Mouse (Mus musculus): ENCODE measurements at regions not wholly inside any gene's neighbourhood (a gene's known extent, or its start where the extent isn't known, plus 50 kb on each side); places are given as distances from the start of the nearest gene placed in this dataset.

- intact Hi-C loops (cut with DNase I), result no loop called here
- DNase-seq, result no peak
Observed at GRCm38 (mm10) chr11:48442534-48443254, 357.4 kb upstream of the Rack1 start.

GRCm38 (mm10) chr11:48436712-48437111 is 363.4 kb upstream of the Rack1 start:
- intact Hi-C loops (cut with DNase I), result no loop called here
- no peak for DNase-seq

GRCm38 (mm10) chr11:48431316-48431715 is 368.8 kb upstream of the Rack1 start:
- DNase-seq, result no peak
- intact Hi-C loops (cut with DNase I), result no loop called here

- DNase-seq, result no peak
- intact Hi-C loops (cut with DNase I), result no loop called here
Observed at GRCm38 (mm10) chr11:48427423-48427822, 372.7 kb upstream of the Rack1 start.

- no peak for DNase-seq
- intact Hi-C loops (cut with DNase I), result no loop called here
Observed at GRCm38 (mm10) chr11:48426446-48426845, 373.7 kb upstream of the Rack1 start.

GRCm38 (mm10) chr11:48418066-48418756 is 381.9 kb upstream of the Rack1 start:
- no peak for DNase-seq

GRCm38 (mm10) chr11:48417615-48418014 is 382.5 kb upstream of the Rack1 start:
- intact Hi-C loops (cut with DNase I), result no loop called here
- DNase-seq, result no peak

More at GRCm38 (mm10) chr11:48418066-48418756, 381.9 kb upstream of the Rack1 start:
- intact Hi-C loops (cut with DNase I), result no loop called here

GRCm38 (mm10) chr11:48398032-48398431 is 402.1 kb upstream of the Rack1 start:
- intact Hi-C loops (cut with DNase I), result no loop called here
- no peak for DNase-seq

GRCm38 (mm10) chr11:48381489-48381888 is 392.7 kb upstream of the Sgcd start:
- intact Hi-C loops (cut with DNase I), result no loop called here
- no peak for DNase-seq

GRCm38 (mm10) chr11:48378044-48378443 is 389.3 kb upstream of the Sgcd start:
- intact Hi-C loops (cut with DNase I), result no loop called here
- no peak for DNase-seq

- no peak for DNase-seq
- intact Hi-C loops (cut with DNase I), result no loop called here
Observed at GRCm38 (mm10) chr11:48377269-48377668, 388.5 kb upstream of the Sgcd start.

GRCm38 (mm10) chr11:48351349-48352023 is 362.7 kb upstream of the Sgcd start:
- DNase-seq, result no peak
- intact Hi-C loops (cut with DNase I), result no loop called here

GRCm38 (mm10) chr11:48314500-48314899 is 325.7 kb upstream of the Sgcd start:
- no peak for DNase-seq
- intact Hi-C loops (cut with DNase I), result no loop called here

- intact Hi-C loops (cut with DNase I), result no loop called here
- DNase-seq, result no peak
Observed at GRCm38 (mm10) chr11:48295370-48295769, 306.6 kb upstream of the Sgcd start.

GRCm38 (mm10) chr11:48262492-48262891 is 273.7 kb upstream of the Sgcd start:
- intact Hi-C loops (cut with DNase I), result no loop called here
- no peak for DNase-seq

- DNase-seq, result no peak
- intact Hi-C loops (cut with DNase I), result no loop called here
Observed at GRCm38 (mm10) chr11:48261089-48261488, 272.3 kb upstream of the Sgcd start.

- peak in 1 of 2 experiments; percentile 17 for DNase-seq
- intact Hi-C loops (cut with DNase I), result no loop called here
Observed at GRCm38 (mm10) chr11:48250678-48251317, 262.0 kb upstream of the Sgcd start.

GRCm38 (mm10) chr11:48249315-48249714 is 260.5 kb upstream of the Sgcd start:
- DNase-seq, result peak; percentile 15 to 36
- intact Hi-C loops (cut with DNase I), result no loop called here

- DNase-seq, result no peak
- intact Hi-C loops (cut with DNase I), result no loop called here
Observed at GRCm38 (mm10) chr11:48221156-48221555, 232.4 kb upstream of the Sgcd start.

GRCm38 (mm10) chr11:48219157-48219556 is 230.4 kb upstream of the Sgcd start:
- intact Hi-C loops (cut with DNase I), result no loop called here
- DNase-seq, result no peak

GRCm38 (mm10) chr11:48216762-48217161 is 228.0 kb upstream of the Sgcd start:
- intact Hi-C loops (cut with DNase I), result no loop called here

More at GRCm38 (mm10) chr11:48216762-48217161, 228.0 kb upstream of the Sgcd start:
- no peak for DNase-seq

Measured in heart, postnatal 36 days (tissue).